Mouse (Mus musculus) heart, embryonic 12.5 days (tissue): ENCODE data around the gene Rnf144a. TPM values are rescaled to one million over a fixed set of nuclear protein-coding genes. Genes with fewer than 3 reads are reported as not detected.

Experiments
- ATAC-seq: fragments of 200-750 bp; cut with Nextera tagmentation; 2 replicates; pipeline ENCODE4 v1.8.0; 2017; ENCODE audit warnings: moderate TSS enrichment, moderate library complexity; ENCODE audit not compliant: insufficient number of reproducible peaks, low FRiP score
- H3K27ac ChIP-seq: fragments of 300-500 bp; sonication (generic); 2 replicates; pipeline ENCODE4 v1.5.1; 2016; ENCODE audit warnings: mild to moderate bottlenecking, moderate library complexity; ENCODE audit not compliant: poor library complexity, severe bottlenecking
- H3K27me3 ChIP-seq: fragments of 300-500 bp; sonication (generic); replicated peaks from 2 replicates; pipeline ENCODE4 v1.6.1; 2016; ENCODE audit warnings: mild to moderate bottlenecking, moderate library complexity
- H3K36me3 ChIP-seq: fragments of 300-500 bp; sonication (generic); 2 replicates; pipeline ENCODE4 v1.6.1; 2016; ENCODE audit warnings: mild to moderate bottlenecking, moderate library complexity
- H3K4me1 ChIP-seq: fragments of 300-500 bp; sonication (generic); replicated peaks from 2 replicates; pipeline ENCODE4 v1.6.1; 2016; ENCODE audit warnings: mild to moderate bottlenecking
- H3K4me2 ChIP-seq: fragments of 300-500 bp; sonication (generic); 2 replicates; pipeline ENCODE4 v1.6.1; 2016; ENCODE audit warnings: mild to moderate bottlenecking, moderate library complexity
- H3K4me3 ChIP-seq: fragments of 300-500 bp; sonication (generic); 2 replicates; pipeline ENCODE4 v1.5.1; 2016; ENCODE audit warnings: mild to moderate bottlenecking
- H3K9ac ChIP-seq: fragments of 300-500 bp; sonication (generic); 2 replicates; pipeline ENCODE4 v1.6.1; 2016; ENCODE audit warnings: mild to moderate bottlenecking, moderate library complexity
- H3K9me3 ChIP-seq: fragments of 300-500 bp; sonication (generic); replicated peaks from 2 replicates; pipeline ENCODE4 v1.6.1; 2016; ENCODE audit warnings: mild to moderate bottlenecking, moderate library complexity
- WGBS: fragments of 180-500 bp; shearing (Covaris S2); methylation state at CpG from one replicate; pipeline ENCODE4 v1.1.7; 2016; 5-methylcytosine and 5-hydroxymethylcytosine counted together
- microRNA-seq: library from miRNA; unstranded; fragments of <30 nt; microRNA quantifications from one replicate; pipeline ENCODE4, GENCODE M21; 2017
- polyA plus RNA-seq: library from polyadenylated mRNA; unstranded; fragments of >200 nt; fragmentation: Nextera tagmentation; extraction: Ambion mirVana; gene quantifications from 2 replicates; pipeline ENCODE4 v1.2.1, GENCODE M21; 2016

Gene Rnf144a
- polyA plus RNA-seq, 1 experiment from 2014 or later = 10.0 TPM

GRCm38 (mm10) chr12:26280719-26281480 is 134.2 kb downstream of the Rnf144a start:
- Histone ChIP-seq H3K4me3 (no peak overlapping the region), H3K36me3 (no peaks in the 10 kb centered on the region), H3K4me2 (no peak overlapping the region), H3K27me3 (no peaks in the 10 kb centered on the region), H3K27ac (no peak overlapping the region), H3K4me1 (no peaks in the 10 kb centered on the region), H3K9ac (no peak overlapping the region), H3K9me3 (no peaks in the 10 kb centered on the region)
- WGBS = 62% methylated on average over 3 of the region's 3 CpGs
- no peak for ATAC-seq

- Histone ChIP-seq H3K9me3 (no peaks in the 10 kb centered on the region), H3K36me3 (no peaks in the 10 kb centered on the region), H3K27ac (no peak overlapping the region), H3K27me3 (no peaks in the 10 kb centered on the region), H3K4me3 (no peak overlapping the region), H3K4me2 (no peak overlapping the region), H3K9ac (no peak overlapping the region), H3K4me1 (no peaks in the 10 kb centered on the region)
- 50% methylated on average over 7 of the region's 7 CpGs for WGBS
- ATAC-seq = no peak
These were observed 137.9 kb downstream of the Rnf144a start for GRCm38 (mm10) chr12:26277002-26277669.

GRCm38 (mm10) chr12:26276556-26276955 is 138.5 kb downstream of the Rnf144a start:
- Histone ChIP-seq H3K36me3 (no peaks in the 10 kb centered on the region), H3K27ac (no peak overlapping the region), H3K4me1 (no peaks in the 10 kb centered on the region), H3K27me3 (no peaks in the 10 kb centered on the region), H3K9ac (no peak overlapping the region), H3K4me2 (no peak overlapping the region), H3K4me3 (no peak overlapping the region), H3K9me3 (no peaks in the 10 kb centered on the region)
- ATAC-seq = no peak
- WGBS = 45% methylated on average over 2 of the region's 2 CpGs

Small RNA genes lying within 50 kb of the gene (microRNA-seq; reads per million reads assigned to microRNA genes)
- 7.3 reads per million, percentile 20 among the genes with 10 or more reads in this experiment for gene Mir6538

Other genes starting within 250 kb of the Rnf144a start
- 1.2 and 1.5 TPM in 2 replicates for gene Rsad2, start 41.2 kb upstream of the Rnf144a start, polyA plus RNA-seq
- gene Cmpk2, start 54.0 kb upstream of the Rnf144a start, polyA plus RNA-seq = 5.3 and 6.4 TPM in 2 replicates